Mouse (Mus musculus) cerebellum, adult 9-11 months (tissue): ENCODE measurements at regions not wholly inside any gene's neighbourhood (a gene's known extent, or its start where the extent isn't known, plus 50 kb on each side); places are given as distances from the start of the nearest gene placed in this dataset.
"Not testable (repeated sequence)": the region's sequence is repeated elsewhere in the genome, so short reads cannot be mapped to it uniquely, and the experiment has no call there.

Source experiments
- DNase-seq: peaks from one replicate; pipeline ENCODE4 v3.0.0; 2022

GRCm38 (mm10) chr10:14333344-14333743 is 212.1 kb downstream of the Adgrg6 start:
- DNase-seq, result no peak

GRCm38 (mm10) chr10:14332688-14333117 is 212.8 kb downstream of the Adgrg6 start:
- DNase-seq, result peak; percentile 4

- no peak for DNase-seq
These were observed 216.6 kb downstream of the Adgrg6 start for GRCm38 (mm10) chr10:14328846-14329245.

- DNase-seq, result no peak
These were observed 219.2 kb downstream of the Adgrg6 start for GRCm38 (mm10) chr10:14326229-14326628.

GRCm38 (mm10) chr10:14321503-14321902 is 224.0 kb downstream of the Adgrg6 start:
- DNase-seq, result peak; percentile 53

GRCm38 (mm10) chr10:14315232-14315631 is 230.2 kb downstream of the Adgrg6 start:
- DNase-seq, result no peak

GRCm38 (mm10) chr10:14314607-14315006 is 230.9 kb downstream of the Adgrg6 start:
- no peak for DNase-seq

- DNase-seq, result no peak
These were observed 231.4 kb downstream of the Adgrg6 start for GRCm38 (mm10) chr10:14314004-14314581.

- DNase-seq, result no peak
These were observed 232.5 kb downstream of the Adgrg6 start for GRCm38 (mm10) chr10:14312959-14313358.

GRCm38 (mm10) chr10:14311962-14312361 is 233.5 kb downstream of the Adgrg6 start:
- no peak for DNase-seq

- no peak for DNase-seq
These were observed 238.6 kb downstream of the Adgrg6 start for GRCm38 (mm10) chr10:14306811-14307210.

GRCm38 (mm10) chr10:14303476-14303875 is 242.0 kb downstream of the Adgrg6 start:
- DNase-seq, result no peak

- no peak for DNase-seq
These were observed 249.3 kb downstream of the Adgrg6 start for GRCm38 (mm10) chr10:14296147-14296546.

GRCm38 (mm10) chr10:14292701-14293100 is 252.8 kb downstream of the Adgrg6 start:
- DNase-seq, result not testable (repeated sequence)

GRCm38 (mm10) chr10:14287551-14287950 is 257.9 kb downstream of the Adgrg6 start:
- no peak for DNase-seq

GRCm38 (mm10) chr10:14276631-14277030 is 268.8 kb downstream of the Adgrg6 start:
- no peak for DNase-seq

GRCm38 (mm10) chr10:14275477-14275876 is 270.0 kb downstream of the Adgrg6 start:
- DNase-seq, result no peak

GRCm38 (mm10) chr10:14270008-14270407 is 275.5 kb downstream of the Adgrg6 start:
- no peak for DNase-seq

- no peak for DNase-seq
These were observed 277.8 kb downstream of the Adgrg6 start for GRCm38 (mm10) chr10:14267641-14268040.

- no peak for DNase-seq
These were observed 273.8 kb downstream of the Hivep2 start for GRCm38 (mm10) chr10:14239670-14240069.

- no peak for DNase-seq
These were observed 269.2 kb downstream of the Hivep2 start for GRCm38 (mm10) chr10:14234896-14235604.

- no peak for DNase-seq
These were observed 268.2 kb downstream of the Hivep2 start for GRCm38 (mm10) chr10:14234005-14234602.

- no peak for DNase-seq
These were observed 267.5 kb downstream of the Hivep2 start for GRCm38 (mm10) chr10:14233335-14233734.

- DNase-seq, result no peak
These were observed 265.6 kb downstream of the Hivep2 start for GRCm38 (mm10) chr10:14231464-14231863.
